In genomic region chr11:89165278-89165677, GRCm38 (mm10) we compare ENCODE assay signal across 9 mouse cellular contexts.
DNase-seq lines count a peak whose midpoint lies in the region; ATAC-seq lines count a peak whose summit lies in the region.
"Had no signal": no experiment of that assay in that cellular context is flagged by ENCODE, and none has a peak within 500 bp of the region (broad histone marks: within the 10 kb centered on the region; RNA-seq: fewer than 3 reads in every experiment).

No protein-coding gene starts in this region.

- no peaks in the 10 kb centered on the region for H3K36me3 ChIP-seq in kidney, embryonic 16.5 days (ENCODE audit: insufficient read depth, low read length)
- H3K36me3 ChIP-seq in liver, embryonic 11.5 days (ENCODE audit: control insufficient read depth, insufficient read depth, low read length): no peaks in the 10 kb centered on the region
- H3K36me3 ChIP-seq: heart, embryonic 15.5 days had no signal

- H3K9me3 ChIP-seq in kidney, embryonic 16.5 days (ENCODE audit: low read length): no peaks in the 10 kb centered on the region
- no peaks in the 10 kb centered on the region for H3K9me3 ChIP-seq in liver, embryonic 11.5 days (ENCODE audit: control insufficient read depth, low read length)
- H3K9me3 ChIP-seq: heart, embryonic 15.5 days had no signal

- WGBS in kidney, embryonic 16.5 days: 12% methylated on average over 6 of the region's 6 CpGs
- 12% methylated on average over 6 of the region's 6 CpGs for WGBS in liver, embryonic 11.5 days

- peaks cover 13% of the 10 kb centered on the region for H3K27me3 ChIP-seq in kidney, embryonic 16.5 days (ENCODE audit: insufficient read depth, low read length)
- no peaks in the 10 kb centered on the region for H3K27me3 ChIP-seq in liver, embryonic 11.5 days (replicated peaks; ENCODE audit: control insufficient read depth, insufficient read depth, low read length)

- no peaks in the 10 kb centered on the region for H3K4me1 ChIP-seq in kidney, embryonic 16.5 days (ENCODE audit: insufficient read depth, low read length)
- no peaks in the 10 kb centered on the region for H3K4me1 ChIP-seq in liver, embryonic 11.5 days (replicated peaks; ENCODE audit: control insufficient read depth, insufficient read depth, low read length)
- H3K4me1 ChIP-seq: heart, embryonic 15.5 days had no signal

- H3K9ac ChIP-seq in kidney, embryonic 16.5 days (replicated peaks; ENCODE audit: low read length): no peak overlapping the region
- H3K9ac ChIP-seq in liver, embryonic 11.5 days (ENCODE audit: low read depth, low read length): no peak overlapping the region
- H3K9ac ChIP-seq: heart, embryonic 15.5 days had no signal

- 0 out of 2 replicates have a peak, but pooled peaks have one; percentile 27 for ATAC-seq in kidney, embryonic 16.5 days (ENCODE audit: low FRiP score, low TSS enrichment)
- ATAC-seq in liver, embryonic 11.5 days (replicated peaks; ENCODE audit: low FRiP score): no peak

- H3K4me2 ChIP-seq in kidney, embryonic 16.5 days (replicated peaks; ENCODE audit: low read depth, low read length): no peak overlapping the region
- H3K4me2 ChIP-seq in liver, embryonic 11.5 days: no peak overlapping the region
- H3K4me2 ChIP-seq: heart, embryonic 15.5 days had no signal

- DNase-seq in A20 (ENCODE audit: low read depth, low spot score) (peak; percentile 83), WW6 (ENCODE audit: low read depth, low spot score) (peak; percentile 73)
- DNase-seq in cerebellum, postnatal 25 days: peak; percentile 90 to 94
- peak; percentile 83 to 85 for DNase-seq in frontal cortex, postnatal 36 days (ENCODE audit: low spot score in 2 of 2)
- peak; percentile 64 for DNase-seq in liver, embryonic 11.5 days (ENCODE audit: low spot score)
- peak; percentile 85 for DNase-seq in ovary, postnatal 10 days (ENCODE audit: low spot score)
- peak; percentile 81 for DNase-seq in thymus, postnatal 0 days (ENCODE audit: low spot score)

- H3K4me3 ChIP-seq in kidney, embryonic 16.5 days (ENCODE audit: low read length): no peak overlapping the region
- no peak overlapping the region for H3K4me3 ChIP-seq in liver, embryonic 11.5 days (ENCODE audit: low read depth, low read length)
- H3K4me3 ChIP-seq: heart, embryonic 15.5 days had no signal

- H3K27ac ChIP-seq in kidney, embryonic 16.5 days (ENCODE audit: low read length): no peak overlapping the region
- no peak overlapping the region for H3K27ac ChIP-seq in liver, embryonic 11.5 days (ENCODE audit: low read depth, low read length)
- H3K27ac ChIP-seq: heart, embryonic 15.5 days had no signal
